Mouse (Mus musculus) layer of hippocampus, adult 2 months (tissue): ENCODE data around the gene Smco3. TPM values are rescaled to one million over a fixed set of nuclear protein-coding genes. Genes with fewer than 3 reads are reported as not detected.

ENCODE experiments used
- DNase-seq, 2 experiments: peaks; one replicate each; pipeline ENCODE4 v3.0.0; 2022; ENCODE audit warnings: low spot score in 2 of 2
- H3K27ac ChIP-seq: fragments of 200-600 bp; 2 replicates; pipeline ENCODE4 v1.8.1; 2022
- H3K4me3 ChIP-seq: fragments of 200-600 bp; 2 replicates; pipeline ENCODE4 v1.8.1; 2022; ENCODE audit warnings: mild to moderate bottlenecking
- CTCF ChIP-seq: fragments of 200-600 bp; conservative IDR thresholded peaks from 2 replicates; pipeline ENCODE4 v1.8.1; 2022; ENCODE audit warnings: antibody characterized with exemption, mild to moderate bottlenecking, moderate library complexity
- total RNA-seq, 2 experiments: library from RNA; stranded (reverse); gene quantifications; 2 replicates each; pipeline ENCODE4 v1.2.3; 2021

Smco3 gene
- total RNA-seq, 2 experiments from 2014 or later, result 5.8 to 7.9 TPM

DNA sequence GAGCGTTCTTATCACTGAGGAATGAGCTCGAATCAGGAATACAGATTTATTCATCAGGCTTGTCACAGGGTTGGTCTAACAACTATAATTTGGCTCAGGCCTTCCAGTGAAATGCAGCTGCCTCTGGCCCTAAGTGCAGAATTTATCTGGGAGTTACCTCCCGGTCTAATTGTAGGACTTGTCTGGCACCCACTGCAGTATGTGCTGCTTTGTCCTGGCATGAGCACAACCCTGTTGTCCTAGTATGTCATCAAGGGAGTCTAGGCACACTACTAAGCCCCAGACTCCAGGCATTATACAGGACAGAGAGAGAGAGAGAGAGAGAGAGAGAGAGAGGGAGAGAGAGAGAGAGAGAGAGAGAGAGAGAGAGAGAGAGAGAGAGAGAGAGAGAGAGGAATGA lies 2.1 kb upstream of the Smco3 start:
- Histone ChIP-seq H3K27ac (no peak overlapping the region), H3K4me3 (no peak overlapping the region)
- TF ChIP-seq CTCF, result no peak
- no peak for DNase-seq

DNA sequence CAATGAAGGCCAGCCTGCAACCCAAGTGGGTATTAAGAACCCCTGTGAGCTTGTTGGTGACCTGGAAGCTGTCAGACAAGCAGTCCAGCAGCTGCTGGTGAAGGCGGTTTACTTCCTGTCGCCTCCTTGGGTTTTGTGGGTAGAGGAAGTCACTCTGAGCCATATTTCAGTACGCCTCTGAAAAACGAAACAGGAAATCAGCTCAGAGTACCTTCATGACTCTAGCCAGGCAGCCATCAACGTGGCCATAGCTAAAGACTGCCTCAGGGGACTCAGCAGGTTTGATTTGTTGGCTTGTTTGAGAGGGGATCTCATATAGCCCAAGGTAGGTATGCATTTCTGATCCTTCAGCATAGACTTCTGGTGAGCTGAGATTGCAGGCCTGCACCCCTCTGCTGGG lies 3.5 kb downstream of the Smco3 start:
- DNase-seq, result no peak
- H3K4me3 ChIP-seq, result no peak overlapping the region
- TF ChIP-seq CTCF, result no peak

DNA sequence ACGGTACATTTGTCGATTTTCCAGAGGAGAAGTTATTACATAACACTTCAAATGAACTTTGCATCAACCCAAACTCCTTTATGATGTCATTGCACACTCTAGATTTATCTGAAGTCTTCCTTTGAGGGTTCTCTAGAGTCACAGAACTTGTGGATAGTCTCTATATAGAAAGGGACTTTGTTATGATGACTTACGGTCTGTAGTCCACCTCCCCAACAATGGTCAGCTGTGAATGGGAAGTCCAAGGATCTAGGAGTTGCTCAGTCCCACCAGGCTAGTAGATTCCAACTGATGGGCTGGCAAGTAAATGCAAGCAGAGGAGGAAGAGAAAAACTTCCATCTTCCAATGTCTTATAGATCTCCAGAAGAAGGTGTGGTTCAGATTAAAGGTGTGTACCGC lies 6.6 kb downstream of the Smco3 start:
- Histone ChIP-seq H3K4me3 (peak overlapping the region; percentile 63), H3K27ac (peak overlapping the region; percentile 97)
- no peak for DNase-seq
- no peak for TF ChIP-seq CTCF

More for the DNA sequence above, 3.5 kb downstream of the Smco3 start:
- no peak overlapping the region for H3K27ac ChIP-seq

DNA sequence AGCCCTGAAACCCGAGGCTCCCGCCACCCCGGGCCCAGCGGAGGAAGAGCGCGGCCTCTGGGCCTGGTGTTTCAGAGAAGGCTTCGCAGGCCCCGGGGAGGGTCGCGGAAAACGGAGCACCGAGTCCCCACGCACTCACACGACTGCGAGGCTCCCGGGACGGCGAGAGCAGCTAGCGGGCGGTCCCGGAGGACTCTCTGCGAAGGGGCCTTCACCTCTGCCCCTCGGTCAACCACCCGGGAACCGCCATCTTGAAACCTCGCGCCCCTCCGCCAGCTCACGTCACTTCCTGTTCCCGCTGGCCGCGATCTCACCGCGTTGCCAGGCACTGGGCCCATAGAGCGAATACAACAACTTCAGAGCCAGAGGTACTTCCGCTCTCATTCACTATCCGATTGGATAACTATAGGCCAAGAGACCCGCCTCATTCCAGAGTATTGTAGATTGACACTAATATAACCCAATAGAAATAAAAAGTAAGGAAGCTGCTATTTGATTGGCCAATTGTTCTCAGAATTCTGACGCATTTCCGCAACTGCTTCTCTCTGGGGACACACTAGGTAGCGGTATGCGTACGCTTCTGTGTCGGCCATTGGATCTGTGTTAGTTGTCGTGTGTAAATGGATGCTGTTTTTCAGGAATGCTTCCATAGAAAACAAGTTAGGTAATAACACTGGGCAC lies 7.2 kb downstream of the Smco3 start, which contains the start of gene Wbp11:
Wbp11 (minus strand) TSS at position 353 of the 681 bp plus-strand sequence.
- H3K4me3 ChIP-seq, result peak within 1 kb of the TSS; percentile 93
- DNase-seq, result peak; percentile 96 to 98
- peak; percentile 54 for TF ChIP-seq CTCF
- peak within 1 kb of the TSS; percentile 97 for H3K27ac ChIP-seq

DNA sequence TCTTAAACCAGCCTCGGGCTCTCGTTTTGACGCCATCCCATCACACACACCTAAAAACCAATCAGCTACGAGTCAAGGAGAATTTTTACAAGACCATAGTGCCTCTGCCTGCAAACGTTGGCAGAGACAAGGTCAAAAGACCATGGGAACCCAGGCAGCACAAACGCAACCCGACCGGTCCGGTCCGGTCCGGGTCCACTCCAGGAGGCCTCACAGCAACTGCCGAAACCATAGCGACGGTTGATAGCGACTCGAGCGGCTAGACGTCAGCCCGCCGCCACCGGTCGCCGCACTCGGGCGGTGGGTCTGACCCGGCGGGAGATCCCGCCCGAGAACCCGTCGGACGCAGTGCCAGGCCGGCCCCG lies 7.8 kb downstream of the Smco3 start, which contains the start of gene BC049715:
BC049715 (plus strand) TSS at position 111 of the 365 bp plus-strand sequence.
- H3K4me3 ChIP-seq, result peak within 1 kb of the TSS; percentile 93
- peak within 1 kb of the TSS; percentile 97 for H3K27ac ChIP-seq
- no peak for TF ChIP-seq CTCF
- DNase-seq, result no peak

DNA sequence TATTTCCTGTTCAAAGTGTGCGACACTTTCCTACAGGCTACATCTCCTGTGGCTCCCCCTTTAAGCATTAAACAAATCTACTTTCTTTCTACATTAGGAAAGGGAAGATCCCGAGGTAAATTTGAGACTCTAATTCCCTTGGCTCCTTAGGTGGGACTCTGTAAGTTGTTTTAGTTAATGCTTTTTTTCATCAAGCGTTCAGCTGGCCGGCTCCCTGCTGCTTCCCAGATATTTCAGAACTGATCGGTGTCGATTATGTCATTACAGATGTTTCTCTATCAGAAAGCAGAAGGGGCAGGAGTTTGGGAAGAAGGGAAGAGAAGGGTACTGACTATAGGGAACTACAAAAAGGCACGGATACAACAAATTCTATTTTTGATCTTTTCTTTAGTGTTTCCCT lies 8.1 kb downstream of the Smco3 start:
- peak overlapping the region; percentile 93 for H3K4me3 ChIP-seq
- H3K27ac ChIP-seq, result peak overlapping the region; percentile 97
- DNase-seq, result no peak
- TF ChIP-seq CTCF, result no peak

DNA sequence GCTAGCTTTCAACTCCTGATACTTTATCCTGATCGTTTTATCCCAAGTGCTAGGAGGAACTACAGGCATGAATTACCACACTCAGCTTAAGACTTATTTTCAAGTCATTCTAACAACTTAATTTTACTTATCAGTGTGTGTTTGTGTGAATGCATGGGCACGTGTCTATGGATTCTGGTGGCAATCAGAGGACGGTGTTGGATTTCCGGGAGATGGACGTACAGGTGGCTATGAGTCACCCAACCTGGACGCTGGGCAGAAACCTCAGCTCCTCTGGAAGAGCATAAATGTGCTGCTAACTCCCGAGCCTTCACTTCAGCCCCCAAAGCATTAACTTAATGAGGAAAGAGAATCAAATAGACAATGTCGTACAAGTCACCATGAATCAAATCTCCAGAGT lies 10.3 kb downstream of the Smco3 start:
- H3K27ac ChIP-seq, result no peak overlapping the region
- TF ChIP-seq CTCF, result no peak
- no peak overlapping the region for H3K4me3 ChIP-seq
- no peak for DNase-seq

DNA sequence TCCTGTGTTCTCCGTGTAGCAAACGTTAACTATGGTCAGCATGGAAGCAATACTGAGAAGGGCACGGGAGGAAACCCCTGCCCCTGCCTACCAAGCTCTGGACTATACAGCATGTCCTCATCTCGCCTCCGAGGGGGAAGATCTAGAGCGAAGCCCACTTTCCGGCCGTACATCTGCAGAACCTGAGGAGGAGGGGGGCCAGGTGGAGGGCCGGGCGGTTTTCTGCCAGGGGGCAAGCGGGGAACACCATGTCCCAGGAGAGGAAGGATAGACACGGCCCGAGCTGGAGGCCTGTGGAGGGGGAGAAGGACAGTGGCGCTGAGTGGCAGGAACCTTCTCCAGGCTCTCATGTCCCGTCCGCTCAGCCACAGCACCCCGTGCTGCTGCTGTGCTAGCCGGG lies 14.2 kb downstream of the Smco3 start:
- DNase-seq, result no peak
- H3K27ac ChIP-seq, result no peak overlapping the region
- no peak overlapping the region for H3K4me3 ChIP-seq
- TF ChIP-seq CTCF, result no peak

DNA sequence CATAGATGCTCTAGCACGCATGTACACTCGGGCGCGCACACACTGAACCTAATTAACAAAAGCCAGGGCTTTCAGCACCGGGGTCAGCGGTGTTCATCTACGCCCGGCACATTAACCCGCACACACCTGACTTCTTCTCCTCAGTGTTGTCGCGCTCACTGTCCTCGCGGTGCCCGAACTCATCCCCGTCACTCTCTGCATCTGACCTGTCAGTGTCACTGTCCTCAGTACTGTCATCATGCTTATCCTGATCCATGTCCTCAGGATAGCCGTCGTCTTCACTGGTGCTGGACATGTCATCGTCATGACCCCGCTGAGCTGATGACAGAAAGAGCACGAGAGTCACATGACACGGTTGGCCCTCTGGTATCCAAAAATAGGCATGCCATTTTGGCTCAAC lies 14.9 kb downstream of the Smco3 start:
- no peak for TF ChIP-seq CTCF
- Histone ChIP-seq H3K4me3 (no peak overlapping the region), H3K27ac (no peak overlapping the region)
- no peak for DNase-seq

DNA sequence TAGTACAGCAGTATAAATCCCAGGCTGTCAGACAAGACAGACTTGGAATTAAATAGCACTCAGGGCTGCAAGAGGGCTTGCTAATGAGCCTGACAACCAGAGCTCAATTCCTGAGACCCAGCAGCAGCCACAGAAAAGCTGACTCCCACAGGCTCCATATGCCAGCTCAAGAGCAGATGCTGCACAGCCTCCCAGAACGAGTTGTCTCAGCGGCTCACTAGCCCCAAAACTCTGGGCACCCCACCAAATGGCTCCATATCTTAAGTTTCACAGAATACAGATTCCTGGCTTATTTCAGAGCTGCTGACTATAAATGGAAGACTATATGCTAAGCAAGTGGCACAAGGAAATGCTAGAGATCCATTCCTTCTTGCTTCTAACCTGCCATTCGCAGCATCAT lies 17.7 kb downstream of the Smco3 start:
- DNase-seq, result peak; percentile 86 to 93
- TF ChIP-seq CTCF, result no peak
- peak overlapping the region; percentile 94 for H3K27ac ChIP-seq
- no peak overlapping the region for H3K4me3 ChIP-seq

DNA sequence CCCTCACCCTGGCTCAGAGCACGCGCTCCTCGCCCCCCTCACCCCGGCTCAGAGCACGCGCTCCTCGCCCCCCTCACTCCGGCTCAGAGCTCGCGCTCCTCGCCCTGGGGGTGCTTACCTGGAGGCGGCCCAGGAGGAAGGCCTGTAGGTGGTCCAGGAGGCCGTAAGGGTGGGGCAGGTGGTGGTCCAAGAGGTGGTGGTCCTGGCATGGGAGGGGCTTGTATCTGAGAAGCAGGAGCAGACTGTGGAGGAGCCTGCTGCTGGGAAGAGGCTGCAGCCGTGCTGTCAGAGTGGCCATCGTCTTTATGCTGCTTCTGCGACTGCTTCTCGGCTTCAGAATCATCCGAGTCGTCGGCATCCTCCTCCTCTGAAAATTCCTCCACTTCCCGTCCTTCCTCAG lies 18.4 kb downstream of the Smco3 start:
- no peak for DNase-seq
- Histone ChIP-seq H3K4me3 (no peak overlapping the region), H3K27ac (peak overlapping the region; percentile 94)
- TF ChIP-seq CTCF, result no peak

DNA sequence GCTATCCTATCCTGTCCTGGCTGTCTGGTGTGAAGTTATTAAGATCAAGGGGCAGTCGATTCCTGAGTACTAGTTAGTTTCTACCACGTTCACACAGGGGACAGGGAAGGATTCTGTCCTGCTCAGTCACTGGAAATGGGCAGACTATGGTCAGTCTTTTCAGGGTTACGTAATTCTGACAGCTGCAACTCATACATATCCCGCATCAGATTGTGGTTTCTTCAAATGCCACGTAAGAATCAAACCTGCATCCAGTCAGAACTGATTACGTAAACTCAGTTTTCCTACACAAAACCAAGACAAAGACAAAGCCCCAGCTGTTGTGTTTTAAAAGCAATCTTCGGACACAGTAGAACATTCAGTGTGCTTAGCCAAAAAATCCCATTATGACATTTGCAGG lies 19.9 kb downstream of the Smco3 start:
- DNase-seq, result no peak
- Histone ChIP-seq H3K4me3 (no peak overlapping the region), H3K27ac (peak overlapping the region; percentile 94)
- TF ChIP-seq CTCF, result no peak

DNA sequence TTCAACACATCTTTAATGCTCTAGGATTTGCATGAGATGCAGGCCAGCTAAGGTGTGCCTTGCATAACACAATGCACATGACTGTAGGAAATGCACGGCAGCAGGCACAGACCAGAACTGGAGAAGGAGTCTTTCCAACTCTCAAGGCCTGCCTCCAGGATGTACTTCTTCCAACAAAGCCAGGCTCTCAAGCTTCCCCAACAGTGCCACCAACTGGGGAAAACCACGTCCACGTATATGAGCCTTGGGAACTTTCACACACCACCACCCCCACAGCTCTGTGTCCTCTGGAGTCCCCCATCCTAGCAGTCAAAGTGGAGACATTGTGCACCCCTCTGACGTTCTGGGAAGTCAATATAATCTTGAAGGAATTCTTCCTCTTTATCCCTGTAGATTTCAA lies 22.1 kb downstream of the Smco3 start:
- DNase-seq, result no peak
- Histone ChIP-seq H3K27ac (peak overlapping the region; percentile 76), H3K4me3 (no peak overlapping the region)
- TF ChIP-seq CTCF, result peak; percentile 53

DNA sequence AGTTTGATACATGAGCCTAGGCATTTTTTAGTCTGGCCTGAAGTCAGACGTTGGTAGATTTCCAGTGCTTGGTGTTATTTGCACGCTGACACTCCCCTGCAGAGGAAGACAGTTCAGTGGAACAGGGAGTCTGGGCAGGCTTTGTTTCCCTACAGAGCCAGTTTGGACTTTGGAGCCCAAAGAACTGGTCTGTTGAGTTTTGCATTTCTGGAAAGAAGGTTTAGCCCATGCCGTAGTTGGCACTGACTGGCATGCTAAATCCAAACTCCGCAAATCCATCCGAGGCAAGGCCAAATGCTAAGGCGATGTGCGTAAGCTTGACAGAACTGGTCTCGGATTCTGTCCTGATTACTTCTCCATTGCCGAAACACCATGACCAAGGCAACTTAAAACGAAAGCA lies 24.1 kb downstream of the Smco3 start:
- no peak for TF ChIP-seq CTCF
- Histone ChIP-seq H3K4me3 (no peak overlapping the region), H3K27ac (peak overlapping the region; percentile 76; the same call in 1 of the 2 replicates)
- no peak for DNase-seq
